Mouse (Mus musculus): ENCODE data around the gene Pcsk1n.
"Not testable (repeated sequence)": the region's sequence is repeated elsewhere in the genome, so short reads cannot be mapped to it uniquely, and the experiment has no call there.

Gene Pcsk1n

GRCm38 (mm10) chrX:7919601-7920383 lies at the start of gene Pcsk1n:
Gene Pcsk1n, plus strand, starts transcription at chrX:7919822.
- DNase-seq (ENCODE audit: low read depth in 2 of 2, low spot score in 2 of 2), result no peak

GRCm38 (mm10) chrX:7869826-7870225 lies 49.8 kb upstream of the Pcsk1n start:
- DNase-seq (ENCODE audit: low read depth in 2 of 2, low spot score in 2 of 2), result no peak

- DNase-seq (ENCODE audit: low read depth in 2 of 2, low spot score in 2 of 2), result peak; percentile 81 to 82
Observed at GRCm38 (mm10) chrX:7878007-7878419, 41.6 kb upstream of the Pcsk1n start, which contains the start of gene Pim2. Gene Pim2, plus strand, starts transcription at chrX:7878262.

- DNase-seq (ENCODE audit: low read depth in 2 of 2, low spot score in 2 of 2), result peak in 1 of 2 experiments; percentile 28
Observed at GRCm38 (mm10) chrX:7878495-7878894, 41.1 kb upstream of the Pcsk1n start.

- peak; percentile 57 to 68 for DNase-seq (ENCODE audit: low read depth in 2 of 2, low spot score in 2 of 2)
Observed at GRCm38 (mm10) chrX:7879819-7880218, 39.8 kb upstream of the Pcsk1n start.

- DNase-seq (ENCODE audit: low read depth in 2 of 2, low spot score in 2 of 2), result peak in 1 of 2 experiments; percentile 50
Observed at GRCm38 (mm10) chrX:7883841-7884567, 35.6 kb upstream of the Pcsk1n start, which contains the start of gene Slc35a2. Gene Slc35a2, plus strand, starts transcription at chrX:7884028.

- DNase-seq (ENCODE audit: low read depth in 2 of 2, low spot score in 2 of 2), result no peak
Observed at GRCm38 (mm10) chrX:7898211-7898610, 21.4 kb upstream of the Pcsk1n start.

GRCm38 (mm10) chrX:7898880-7899874 lies 20.4 kb upstream of the Pcsk1n start, which contains the start of the genes Pqbp1 and Timm17b:
Gene Pqbp1, minus strand, starts transcription at chrX:7899269.
Gene Timm17b, plus strand, starts transcription at chrX:7899357.
- DNase-seq (ENCODE audit: low read depth in 2 of 2, low spot score in 2 of 2), result peak; percentile 69 to 74

GRCm38 (mm10) chrX:7904441-7904840 lies 15.2 kb upstream of the Pcsk1n start:
- no peak for DNase-seq (ENCODE audit: low read depth in 2 of 2, low spot score in 2 of 2)

GRCm38 (mm10) chrX:7907735-7908134 lies 11.9 kb upstream of the Pcsk1n start, which contains the start of gene Gm10491:
Gene Gm10491, minus strand, starts transcription at chrX:7907835.
- DNase-seq (ENCODE audit: low read depth in 2 of 2, low spot score in 2 of 2), result no peak

- DNase-seq (ENCODE audit: low read depth in 2 of 2, low spot score in 2 of 2), result not testable (repeated sequence)
Observed at GRCm38 (mm10) chrX:7909242-7909641, 10.4 kb upstream of the Pcsk1n start, which contains the start of gene Gm10490. Gene Gm10490, plus strand, starts transcription at chrX:7909542.

- no peak for DNase-seq (ENCODE audit: low read depth in 2 of 2, low spot score in 2 of 2)
Observed at GRCm38 (mm10) chrX:7910473-7910872, 9.1 kb upstream of the Pcsk1n start.

- peak in 1 of 2 experiments; percentile 24 for DNase-seq (ENCODE audit: low read depth in 2 of 2, low spot score in 2 of 2)
Observed at GRCm38 (mm10) chrX:7915669-7916068, 4.0 kb upstream of the Pcsk1n start.

GRCm38 (mm10) chrX:7917960-7918359 lies 1.7 kb upstream of the Pcsk1n start:
- DNase-seq (ENCODE audit: low read depth in 2 of 2, low spot score in 2 of 2), result not testable (repeated sequence)

GRCm38 (mm10) chrX:7922032-7922431 lies 2.4 kb downstream of the Pcsk1n start:
- no peak for DNase-seq (ENCODE audit: low read depth in 2 of 2, low spot score in 2 of 2)

- no peak for DNase-seq (ENCODE audit: low read depth in 2 of 2, low spot score in 2 of 2)
Observed at GRCm38 (mm10) chrX:7926266-7926665, 6.6 kb downstream of the Pcsk1n start.

GRCm38 (mm10) chrX:7927116-7927515 lies 7.5 kb downstream of the Pcsk1n start:
- no peak for DNase-seq (ENCODE audit: low read depth in 2 of 2, low spot score in 2 of 2)

- DNase-seq (ENCODE audit: low read depth in 2 of 2, low spot score in 2 of 2), result no peak
Observed at GRCm38 (mm10) chrX:7928270-7928790, 8.7 kb downstream of the Pcsk1n start, which contains the start of gene Eras. Gene Eras, minus strand, starts transcription at chrX:7928607.

GRCm38 (mm10) chrX:7936874-7937273 lies 17.3 kb downstream of the Pcsk1n start:
- no peak for DNase-seq (ENCODE audit: low read depth in 2 of 2, low spot score in 2 of 2)

- no peak for DNase-seq (ENCODE audit: low read depth in 2 of 2, low spot score in 2 of 2)
Observed at GRCm38 (mm10) chrX:7937667-7938066, 18.0 kb downstream of the Pcsk1n start.
